Mouse (Mus musculus) myocyte (in vitro differentiated cells): ENCODE data around the gene Zc2hc1c. TPM values are rescaled to one million over a fixed set of nuclear protein-coding genes. Genes with fewer than 3 reads are reported as not detected.

Experiments used
- H3K27me3 ChIP-seq: one replicate; pipeline ENCODE4 v1.6.1; 2011; ENCODE audit not compliant: control insufficient read depth, insufficient read depth, insufficient read length
- H3K36me3 ChIP-seq: one replicate; pipeline ENCODE4 v1.6.1; 2011; ENCODE audit not compliant: control insufficient read depth, insufficient read depth
- H3K4me2 ChIP-seq: one replicate; pipeline ENCODE4 v1.6.1; 2011; ENCODE audit warnings: low read depth, control low read depth
- H3K4me3 ChIP-seq: one replicate; pipeline ENCODE4 v1.5.1; 2011; ENCODE audit warnings: mild to moderate bottlenecking, control low read depth, moderate library complexity
- H3K79me2 ChIP-seq: one replicate; pipeline ENCODE4 v1.6.1; 2011; ENCODE audit not compliant: control insufficient read depth, insufficient read depth
- H3ac ChIP-seq: one replicate; pipeline ENCODE4 v1.6.1; 2011; ENCODE audit not compliant: control insufficient read depth, insufficient read length
- CEBPB ChIP-seq: IDR thresholded peaks from 2 replicates; pipeline ENCODE4 v1.6.1; 2011; ENCODE audit warnings: mild to moderate bottlenecking, moderate library complexity; ENCODE audit not compliant: poor library complexity, insufficient read depth, severe bottlenecking
- E2F4 ChIP-seq: IDR thresholded peaks from one replicate; pipeline ENCODE4 v1.6.1; 2011; ENCODE audit warnings: mild to moderate bottlenecking, control low read depth, moderate library complexity; ENCODE audit not compliant: insufficient read depth
- MAX ChIP-seq: IDR thresholded peaks from one replicate; pipeline ENCODE4 v1.6.1; 2011; ENCODE audit warnings: low read depth, mild to moderate bottlenecking, control low read depth
- MYOD1 ChIP-seq, 3 experiments: IDR thresholded peaks; one replicate each; pipeline ENCODE4 v1.6.1; 2011; ENCODE audit warnings: control low read depth in 2 of 3, low read depth in 2 of 3, mild to moderate bottlenecking in 2 of 3, moderate library complexity in 1 of 3; ENCODE audit not compliant: insufficient read length in 2 of 3, control insufficient read depth in 1 of 3
- MYOG ChIP-seq, 3 experiments: IDR thresholded peaks; one replicate each; pipeline ENCODE4 v1.6.1; 2011; ENCODE audit warnings: control low read depth in 2 of 3, low read depth in 2 of 3, mild to moderate bottlenecking in 2 of 3; ENCODE audit not compliant: insufficient read length in 2 of 3, control insufficient read depth in 1 of 3, insufficient read depth in 1 of 3
- POLR2A ChIP-seq: IDR thresholded peaks from one replicate; pipeline ENCODE4 v1.6.1; 2011; ENCODE audit warnings: low read depth, mild to moderate bottlenecking, control low read depth, moderate library complexity; ENCODE audit not compliant: insufficient read length
- POLR2AphosphoS2 ChIP-seq: IDR thresholded peaks from one replicate; pipeline ENCODE4 v1.6.1; 2011; ENCODE audit warnings: low read depth, control low read depth; ENCODE audit not compliant: insufficient read length
- REST ChIP-seq: IDR thresholded peaks from one replicate; pipeline ENCODE4 v1.6.1; 2011; ENCODE audit warnings: mild to moderate bottlenecking, control low read depth, moderate library complexity; ENCODE audit not compliant: insufficient read depth, insufficient read length
- SRF ChIP-seq: IDR thresholded peaks from one replicate; pipeline ENCODE4 v1.6.1; 2011; ENCODE audit warnings: low read depth; ENCODE audit not compliant: control insufficient read depth, insufficient read length
- TCF12 ChIP-seq: IDR thresholded peaks from one replicate; pipeline ENCODE4 v1.6.1; 2011; ENCODE audit warnings: mild to moderate bottlenecking, control low read depth; ENCODE audit not compliant: poor library complexity, insufficient read depth, severe bottlenecking
- TCF3 ChIP-seq: IDR thresholded peaks from one replicate; pipeline ENCODE4 v1.6.1; 2011; ENCODE audit warnings: low read depth, control low read depth; ENCODE audit not compliant: insufficient read length
- USF1 ChIP-seq: IDR thresholded peaks from one replicate; pipeline ENCODE4 v1.6.1; 2011; ENCODE audit warnings: low read depth, mild to moderate bottlenecking, control low read depth, moderate library complexity
- polyA plus RNA-seq: library from polyadenylated mRNA; unstranded; fragments of >200 nt; fragmentation: generic; extraction: Trizol; gene quantifications from one replicate; pipeline ENCODE4 v1.2.1, GENCODE M21; 2012; ENCODE audit warnings: missing spikeins

The Zc2hc1c gene
- polyA plus RNA-seq, 1 experiment: 1.7 TPM

GRCm38 (mm10) chr12:85338815-85339214, 50.4 kb downstream of the Zc2hc1c start:
- peaks cover 25% of the 10 kb centered on the region for H3K36me3 ChIP-seq
- no peaks in the 10 kb centered on the region for H3K27me3 ChIP-seq
- H3K79me2 ChIP-seq: peaks cover 24% of the 10 kb centered on the region
- peak overlapping the region; percentile 65 for H3K4me3 ChIP-seq
- H3ac ChIP-seq: peak overlapping the region; percentile 87
- TF ChIP-seq MYOG (IDR thresholded peaks at IDR 0.05; ENCODE audit: control insufficient read depth in 1 of 3, insufficient read depth in 1 of 3, insufficient read length in 2 of 3, low read depth in 2 of 3) (no peak), SRF (no peak), E2F4 (no peak), REST (no peak), MYOD1 (IDR thresholded peaks at IDR 0.05; ENCODE audit: control insufficient read depth in 1 of 3, insufficient read length in 2 of 3, low read depth in 2 of 3) (no peak), TCF3 (no peak)
- peak overlapping the region; percentile 95 for H3K4me2 ChIP-seq

- Histone ChIP-seq H3K79me2 (peaks cover 24% of the 10 kb centered on the region), H3K4me3 (peak within 1 kb of the TSS; percentile 65), H3ac (peak within 1 kb of the TSS; percentile 87), H3K36me3 (peaks cover 25% of the 10 kb centered on the region), H3K27me3 (no peaks in the 10 kb centered on the region), H3K4me2 (peak within 1 kb of the TSS; percentile 95)
- TF ChIP-seq REST: no peak
- TF ChIP-seq TCF12: no peak
- TF ChIP-seq MYOD1 (IDR thresholded peaks at IDR 0.05; ENCODE audit: control insufficient read depth in 1 of 3, insufficient read length in 2 of 3, low read depth in 2 of 3): peak in 1 of 3 experiments; percentile 30
- peak; percentile 26 for TF ChIP-seq SRF
- TF ChIP-seq USF1: no peak
- TF ChIP-seq E2F4: no peak
- TF ChIP-seq CEBPB: no peak
- peak in 1 of 3 experiments; percentile 50 for TF ChIP-seq MYOG (IDR thresholded peaks at IDR 0.05; ENCODE audit: control insufficient read depth in 1 of 3, insufficient read depth in 1 of 3, insufficient read length in 2 of 3, low read depth in 2 of 3)
- no peak for TF ChIP-seq MAX
- peak; percentile 88 for TF ChIP-seq POLR2AphosphoS2
- TF ChIP-seq POLR2A: peak; percentile 87
- TF ChIP-seq TCF3: no peak
Measured at GRCm38 (mm10) chr12:85339243-85339729, 50.9 kb downstream of the Zc2hc1c start, which contains the start of gene Nek9. Nek9 (minus strand) TSS chr12:85339362.

DNA sequence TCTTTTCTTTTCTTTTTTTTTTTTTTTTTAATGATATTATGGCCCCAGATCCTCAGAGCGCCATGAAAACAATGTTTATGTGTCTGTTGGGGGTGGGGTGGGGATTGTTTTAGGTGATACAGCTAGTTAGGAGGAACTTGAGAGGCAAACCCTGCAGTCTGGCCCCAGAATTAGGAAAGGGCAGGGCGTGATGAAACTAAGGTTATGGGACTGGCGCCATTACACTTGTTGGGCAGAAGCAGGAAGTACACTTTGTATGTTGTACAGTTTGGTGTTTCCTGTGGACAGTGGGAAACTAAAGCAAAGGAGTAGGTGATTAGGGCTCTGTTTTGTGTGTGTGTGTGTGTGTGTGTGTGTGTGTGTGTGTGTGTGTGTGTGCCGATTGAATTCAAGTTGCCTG, 51.6 kb downstream of the Zc2hc1c start:
- peak overlapping the region; percentile 87 for H3ac ChIP-seq
- no peaks in the 10 kb centered on the region for H3K27me3 ChIP-seq
- H3K36me3 ChIP-seq: peaks cover 25% of the 10 kb centered on the region
- H3K79me2 ChIP-seq: peaks cover 24% of the 10 kb centered on the region
- H3K4me3 ChIP-seq: peak overlapping the region; percentile 65
- TF ChIP-seq TCF12: no peak
- peak; percentile 34 for TF ChIP-seq POLR2AphosphoS2
- peak overlapping the region; percentile 68 for H3K4me2 ChIP-seq

DNA sequence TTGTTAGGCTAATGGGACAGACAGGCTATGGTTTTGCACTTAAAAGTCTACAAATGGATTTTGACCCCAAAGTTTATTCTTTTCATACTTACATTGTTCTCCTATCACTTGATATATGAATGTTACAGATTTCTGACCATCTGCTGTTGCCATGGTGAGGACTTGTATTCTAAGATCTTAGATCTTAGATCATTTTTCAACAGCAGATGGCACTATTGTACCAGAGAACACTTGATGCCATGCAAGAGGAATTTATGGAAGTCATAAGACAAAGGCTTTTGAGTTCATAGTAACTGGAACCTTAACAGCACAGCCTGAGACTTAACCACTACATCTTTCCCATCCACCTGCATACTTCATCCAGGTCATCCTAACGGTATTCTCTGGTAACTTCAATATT, 52.7 kb downstream of the Zc2hc1c start:
- Histone ChIP-seq H3K4me2 (no peak overlapping the region), H3K36me3 (peaks cover 18% of the 10 kb centered on the region), H3ac (no peak overlapping the region), H3K27me3 (no peaks in the 10 kb centered on the region), H3K4me3 (no peak overlapping the region), H3K79me2 (peaks cover 28% of the 10 kb centered on the region)
- TF ChIP-seq USF1: no peak
- TF ChIP-seq MAX: no peak
- no peak for TF ChIP-seq MYOG (IDR thresholded peaks at IDR 0.05; ENCODE audit: control insufficient read depth in 1 of 3, insufficient read depth in 1 of 3, insufficient read length in 2 of 3, low read depth in 2 of 3)
- no peak for TF ChIP-seq POLR2AphosphoS2
- no peak for TF ChIP-seq TCF3
- no peak for TF ChIP-seq MYOD1 (IDR thresholded peaks at IDR 0.05; ENCODE audit: control insufficient read depth in 1 of 3, insufficient read length in 2 of 3, low read depth in 2 of 3)
- TF ChIP-seq POLR2A: no peak
- TF ChIP-seq E2F4: no peak
- TF ChIP-seq TCF12: no peak
- no peak for TF ChIP-seq CEBPB
- TF ChIP-seq SRF: no peak

DNA sequence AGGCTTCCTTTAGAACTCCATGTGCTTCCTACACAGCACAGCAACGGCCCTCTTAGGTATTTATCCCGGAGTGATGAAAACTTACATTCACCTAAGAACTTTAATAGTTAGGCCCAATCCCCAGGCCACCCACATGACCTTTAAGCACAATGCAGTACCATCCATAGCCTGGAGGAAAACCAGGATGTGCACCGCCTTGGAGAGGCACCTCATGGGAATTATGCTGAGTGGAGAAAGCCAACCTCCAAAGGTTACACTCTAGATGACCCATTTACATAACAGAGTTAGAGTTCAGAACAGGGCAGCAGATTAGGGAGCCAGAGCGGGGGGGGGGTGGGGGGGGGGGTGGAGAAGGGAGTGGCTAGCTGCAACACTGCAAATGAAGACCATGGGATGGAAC, 53.9 kb downstream of the Zc2hc1c start:
- no peak overlapping the region for H3K4me3 ChIP-seq
- TF ChIP-seq USF1 (no peak), MAX (no peak), E2F4 (no peak), POLR2A (no peak), REST (no peak), TCF12 (no peak), TCF3 (no peak)
- peaks cover 18% of the 10 kb centered on the region for H3K36me3 ChIP-seq
- no peak overlapping the region for H3ac ChIP-seq
- no peaks in the 10 kb centered on the region for H3K27me3 ChIP-seq
- no peak overlapping the region for H3K4me2 ChIP-seq
- peaks cover 26% of the 10 kb centered on the region for H3K79me2 ChIP-seq
